Mouse (Mus musculus): ENCODE data around the gene Fcgr2b.
"Not testable (repeated sequence)": the region's sequence is repeated elsewhere in the genome, so short reads cannot be mapped to it uniquely, and the experiment has no call there.

Fcgr2b gene

GRCm38 (mm10) chr1:170975751-170976161 lies 591 bp downstream of the Fcgr2b start:
- peak; percentile 69 to 78 for DNase-seq (ENCODE audit: low spot score in 2 of 2)

- not testable (repeated sequence) for DNase-seq (ENCODE audit: low spot score in 2 of 2)
Measured at GRCm38 (mm10) chr1:170975350-170975749, 997 bp downstream of the Fcgr2b start.

GRCm38 (mm10) chr1:170974736-170975135 lies 1.6 kb downstream of the Fcgr2b start:
- DNase-seq (ENCODE audit: low spot score in 2 of 2): no peak

GRCm38 (mm10) chr1:170974171-170974570 lies 2.2 kb downstream of the Fcgr2b start:
- no peak for DNase-seq (ENCODE audit: low spot score in 2 of 2)

- DNase-seq (ENCODE audit: low spot score in 2 of 2): peak; percentile 16 to 42
Measured at GRCm38 (mm10) chr1:170972936-170973335, 3.4 kb downstream of the Fcgr2b start.

GRCm38 (mm10) chr1:170972494-170972893 lies 3.9 kb downstream of the Fcgr2b start:
- no peak for DNase-seq (ENCODE audit: low spot score in 2 of 2)

GRCm38 (mm10) chr1:170968576-170968975 lies 7.8 kb downstream of the Fcgr2b start:
- DNase-seq (ENCODE audit: low spot score in 2 of 2): no peak

- DNase-seq (ENCODE audit: low spot score in 2 of 2): peak in 1 of 2 experiments; percentile 32
Measured at GRCm38 (mm10) chr1:170967581-170967980, 8.8 kb downstream of the Fcgr2b start.

GRCm38 (mm10) chr1:170963087-170963486 lies 13.3 kb downstream of the Fcgr2b start:
- DNase-seq (ENCODE audit: low spot score in 2 of 2): no peak

- no peak for DNase-seq (ENCODE audit: low spot score in 2 of 2)
Measured at GRCm38 (mm10) chr1:170962301-170962700, 14.0 kb downstream of the Fcgr2b start.

GRCm38 (mm10) chr1:170961101-170961500 lies 15.2 kb downstream of the Fcgr2b start:
- no peak for DNase-seq (ENCODE audit: low spot score in 2 of 2)

- no peak for DNase-seq (ENCODE audit: low spot score in 2 of 2)
Measured at GRCm38 (mm10) chr1:170959791-170960190, 16.6 kb downstream of the Fcgr2b start.

GRCm38 (mm10) chr1:170958225-170958624 lies 18.1 kb downstream of the Fcgr2b start:
- no peak for DNase-seq (ENCODE audit: low spot score in 2 of 2)

GRCm38 (mm10) chr1:170953192-170953591 lies 23.2 kb downstream of the Fcgr2b start:
- no peak for DNase-seq (ENCODE audit: low spot score in 2 of 2)

GRCm38 (mm10) chr1:170950772-170951171 lies 25.6 kb downstream of the Fcgr2b start:
- no peak for DNase-seq (ENCODE audit: low spot score in 2 of 2)

GRCm38 (mm10) chr1:170944908-170945307 lies 31.4 kb downstream of the Fcgr2b start:
- DNase-seq (ENCODE audit: low spot score in 2 of 2): not testable (repeated sequence)

- not testable (repeated sequence) for DNase-seq (ENCODE audit: low spot score in 2 of 2)
Measured at GRCm38 (mm10) chr1:170944151-170944550, 32.2 kb downstream of the Fcgr2b start.

- peak; percentile 79 to 83 for DNase-seq (ENCODE audit: low spot score in 2 of 2)
Measured at GRCm38 (mm10) chr1:170939255-170939654, 37.1 kb downstream of the Fcgr2b start.

- DNase-seq (ENCODE audit: low spot score in 2 of 2): peak; percentile 55 to 69
Measured at GRCm38 (mm10) chr1:170934383-170934782, 42.0 kb downstream of the Fcgr2b start.

GRCm38 (mm10) chr1:170933940-170934339 lies 42.4 kb downstream of the Fcgr2b start:
- peak in 1 of 2 experiments; percentile 38 for DNase-seq (ENCODE audit: low spot score in 2 of 2)

- no peak for DNase-seq (ENCODE audit: low spot score in 2 of 2)
Measured at GRCm38 (mm10) chr1:170933386-170933920, 42.9 kb downstream of the Fcgr2b start.

- DNase-seq (ENCODE audit: low spot score in 2 of 2): peak; percentile 46 to 52
Measured at GRCm38 (mm10) chr1:170932043-170932442, 44.3 kb downstream of the Fcgr2b start.

- no peak for DNase-seq (ENCODE audit: low spot score in 2 of 2)
Measured at GRCm38 (mm10) chr1:170929245-170929644, 47.1 kb downstream of the Fcgr2b start.

GRCm38 (mm10) chr1:170928467-170928866 lies 47.9 kb downstream of the Fcgr2b start:
- peak; percentile 87 to 89 for DNase-seq (ENCODE audit: low spot score in 2 of 2)
